ENCODE assay signal across 8 mouse cellular contexts in the genomic region with DNA sequence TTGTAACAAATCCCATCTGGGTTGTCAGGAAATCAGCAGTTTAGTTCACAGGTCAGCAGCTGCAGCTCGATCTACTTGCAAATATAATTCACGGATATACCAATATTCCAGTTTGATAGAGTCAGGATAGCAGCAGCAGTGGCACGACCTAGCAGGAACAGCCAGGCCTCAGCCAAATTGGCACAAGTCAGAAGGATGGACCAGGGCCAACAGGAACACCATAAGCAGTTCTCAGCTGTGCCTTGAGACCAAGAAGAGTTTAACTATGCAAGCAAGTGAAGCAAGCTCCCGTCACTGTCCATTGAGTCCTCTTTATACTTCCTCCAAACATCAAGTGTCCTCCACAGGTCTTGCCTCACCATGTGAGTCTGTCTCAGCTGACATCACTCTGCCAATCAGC. TPM values are rescaled to one million over a fixed set of nuclear protein-coding genes. Genes with fewer than 3 reads are reported as not detected.
DNase-seq lines count a peak whose midpoint lies in the region; ATAC-seq and TF ChIP-seq lines count a peak whose summit lies in the region.

No protein-coding gene starts in this region.

- TF ChIP-seq POLR2A in brain, embryonic 14.5 days (IDR thresholded peaks at IDR 0.05; ENCODE audit: borderline replicate concordance, extremely low read depth, insufficient read depth, insufficient read length, poor library complexity, severe bottlenecking): no peak

- TF ChIP-seq CTCF in brain, embryonic 14.5 days (IDR thresholded peaks at IDR 0.05; ENCODE audit: borderline replicate concordance, extremely low read depth, insufficient read depth, insufficient read length): no peak

- intact Hi-C loops in heart, postnatal 25 days (cut with DNase I): no loop called here

- no peak for ATAC-seq in CD4-positive, CD25-positive, alpha-beta regulatory T cell, adult 4 months

- peak; percentile 20 to 21 for DNase-seq in heart, adult 9 months (ENCODE audit: low spot score in 2 of 2)
- DNase-seq in heart, postnatal 25 days (ENCODE audit: low spot score): no peak
- DNase-seq in 3T3-L1 (ENCODE audit: low read depth, low spot score): peak; percentile 28
- peak; percentile 52 for DNase-seq in brain, embryonic 14.5 days (ENCODE audit: low read depth)
- DNase-seq in kidney, adult 9 months: peak; percentile 84
- no peak for DNase-seq in MN1 (ENCODE audit: low spot score)
- DNase-seq in thymus, postnatal 14 days: no peak

RNA-seq across cellular contexts. Expression of a gene that starts 33.2 kb away (rescaled TPM):
- 10 to 100 TPM; 62.8 to 65.5 TPM for total RNA-seq in heart, postnatal 25 days (2021)
- 58.0 and 145 TPM in 2 replicates for polyA plus RNA-seq in brain, embryonic 14.5 days (2012; rRNA removed)
- under 1 TPM in 1 of 2 experiments, not detected in 1; 0.20 TPM for polyA plus RNA-seq in CD4-positive, CD25-positive, alpha-beta regulatory T cell, adult 4 months (2017; shearing (Covaris generic))

Comparison
In these comparisons a context has a peak if more than half of its experiments do, and no peak if none do; other contexts are left out.
1. DNase-seq: peak in heart, adult 9 months (2 of 2), 3T3-L1 (single experiment), brain, embryonic 14.5 days (single experiment) and kidney, adult 9 months (single experiment); none in heart, postnatal 25 days (single experiment), MN1 (single experiment) and thymus, postnatal 14 days (single experiment).
2. RNA of a gene that starts 33.2 kb away (polyA plus RNA-seq): 58.0 to 145 TPM in brain, embryonic 14.5 days; 0.20 TPM in CD4-positive, CD25-positive, alpha-beta regulatory T cell, adult 4 months; every median in the first group is over 10 times any median in the second.